Mouse (Mus musculus) heart, adult 2 months (tissue): ENCODE results near the gene Prrx1. TPM values are rescaled to one million over a fixed set of nuclear protein-coding genes. Genes with fewer than 3 reads are reported as not detected.

Source experiments
- DNase-seq, 2 experiments: peaks; one replicate each; pipeline ENCODE4 v3.0.0; 2021
- H3K27ac ChIP-seq: fragments of 200-600 bp; 2 replicates; pipeline ENCODE4 v1.8.1; 2022
- H3K27me3 ChIP-seq: fragments of 200-500 bp; 2 replicates; pipeline ENCODE4 v1.6.1; 2012; ENCODE audit warnings: mild to moderate bottlenecking, low read length, inconsistent platforms, mixed read lengths; ENCODE audit not compliant: control insufficient read depth, insufficient read depth
- H3K36me3 ChIP-seq: fragments of 200-500 bp; 2 replicates; pipeline ENCODE4 v1.6.1; 2012; ENCODE audit warnings: low read length, inconsistent platforms; ENCODE audit not compliant: control insufficient read depth, insufficient read depth
- H3K4me1 ChIP-seq: fragments of 200-500 bp; 2 replicates; pipeline ENCODE4 v1.6.1; 2011; ENCODE audit warnings: low read length; ENCODE audit not compliant: control insufficient read depth, insufficient read depth
- H3K4me3 ChIP-seq: fragments of 200-600 bp; 2 replicates; pipeline ENCODE4 v1.8.1; 2022
- H3K79me2 ChIP-seq: fragments of 200-500 bp; replicated peaks from 2 replicates; pipeline ENCODE4 v1.6.1; 2012; ENCODE audit warnings: mild to moderate bottlenecking, inconsistent platforms, low read length, moderate library complexity, mixed read lengths; ENCODE audit not compliant: control insufficient read depth, insufficient read depth
- H3K9ac ChIP-seq: fragments of 200-500 bp; 2 replicates; pipeline ENCODE4 v1.6.1; 2012; ENCODE audit warnings: low read depth, mild to moderate bottlenecking, control low read depth, inconsistent platforms, low read length, mixed read lengths
- CTCF ChIP-seq: fragments of 200-600 bp; IDR thresholded peaks from 2 replicates; pipeline ENCODE4 v1.8.1; 2022; ENCODE audit warnings: antibody characterized with exemption, mild to moderate bottlenecking, moderate library complexity
- EP300 ChIP-seq: fragments of 200-500 bp; IDR thresholded peaks from 2 replicates; pipeline ENCODE4 v1.6.1; 2011; ENCODE audit warnings: low read depth, low read length, control low read depth; ENCODE audit not compliant: insufficient read depth
- POLR2A ChIP-seq: fragments of 200-500 bp; IDR thresholded peaks from 2 replicates; pipeline ENCODE4 v1.6.1; 2011; ENCODE audit warnings: mild to moderate bottlenecking, low read depth, low read length, control low read depth; ENCODE audit not compliant: insufficient read depth
- WGBS: fragments of 180-500 bp; shearing (Covaris S2); methylation state at CpG from one replicate; pipeline ENCODE4 v1.1.7; 2018; 5-methylcytosine and 5-hydroxymethylcytosine counted together
- intact Hi-C: fragments of 180-260 bp; cut with DNase I; formaldehyde crosslinking; loops from one replicate; pipeline ENCODE4 v1.15.1; 2025
- polyA plus RNA-seq: library from polyadenylated mRNA; depleted of rRNA; stranded (reverse); fragments of >200 nt; gene quantifications from 2 replicates; pipeline ENCODE4 v1.2.3, GENCODE M21; 2012
- total RNA-seq, 2 experiments: library from RNA; stranded (reverse); gene quantifications; 2 replicates each; pipeline ENCODE4 v1.2.3; 2021

The Prrx1 gene
- total and polyA plus RNA-seq, 3 experiments = 15.0 to 29.5 (median 28.1) TPM

- Histone ChIP-seq H3K36me3 (peaks cover 25% of the 10 kb centered on the region), H3K79me2 (no peaks in the 10 kb centered on the region), H3K4me3 (no peak overlapping the region), H3K9ac (peak overlapping the region; percentile 16; the same call in 1 of the 2 replicates), H3K27ac (peak overlapping the region; percentile 59), H3K27me3 (no peaks in the 10 kb centered on the region), H3K4me1 (peaks cover 15% of the 10 kb centered on the region)
- TF ChIP-seq CTCF (no peak), EP300 (no peak), POLR2A (no peak)
- 69% methylated on average over 9 of the region's 9 CpGs for WGBS
- intact Hi-C loops = no loop called here
- no peak for DNase-seq
Measured at GRCm38 (mm10) chr1:163283980-163284635, 29.4 kb downstream of the Prrx1 start.

GRCm38 (mm10) chr1:163281450-163282198, 31.9 kb downstream of the Prrx1 start:
- TF ChIP-seq POLR2A (0 out of 2 replicates have a peak, but pooled peaks have one; percentile 24), EP300 (no peak), CTCF (no peak)
- intact Hi-C loops = no loop called here
- peak overlapping the region; percentile 83 for H3K27ac ChIP-seq
- peak in 1 of 2 experiments; percentile 39 for DNase-seq
- no peaks in the 10 kb centered on the region for H3K27me3 ChIP-seq
- H3K4me1 ChIP-seq = peaks cover 15% of the 10 kb centered on the region
- peak overlapping the region; percentile 14 for H3K9ac ChIP-seq
- H3K4me3 ChIP-seq = no peak overlapping the region
- no peaks in the 10 kb centered on the region for H3K79me2 ChIP-seq
- H3K36me3 ChIP-seq = peaks cover 25% of the 10 kb centered on the region
- WGBS = 7% methylated on average over 7 of the region's 7 CpGs

GRCm38 (mm10) chr1:163280842-163281122, 32.7 kb downstream of the Prrx1 start:
- peak; percentile 15 to 36 for DNase-seq
- Histone ChIP-seq H3K4me1 (peaks cover 15% of the 10 kb centered on the region), H3K27ac (peak overlapping the region; percentile 83), H3K9ac (peak overlapping the region; percentile 38; the same call in 1 of the 2 replicates), H3K36me3 (peaks cover 25% of the 10 kb centered on the region), H3K4me3 (no peak overlapping the region), H3K79me2 (no peaks in the 10 kb centered on the region), H3K27me3 (no peaks in the 10 kb centered on the region)
- TF ChIP-seq EP300 (no peak), POLR2A (no peak), CTCF (no peak)
- intact Hi-C loops = no loop called here
- 40% methylated on average over 2 of the region's 2 CpGs for WGBS

- TF ChIP-seq POLR2A (no peak), EP300 (no peak), CTCF (no peak)
- WGBS = 32% methylated on average over 7 of the region's 7 CpGs
- H3K4me3 ChIP-seq = no peak overlapping the region
- no peaks in the 10 kb centered on the region for H3K27me3 ChIP-seq
- H3K79me2 ChIP-seq = no peaks in the 10 kb centered on the region
- peaks cover 15% of the 10 kb centered on the region for H3K4me1 ChIP-seq
- DNase-seq = peak in 1 of 2 experiments; percentile 17
- H3K27ac ChIP-seq = peak overlapping the region; percentile 83
- intact Hi-C loops = no loop called here
- H3K9ac ChIP-seq = peak overlapping the region; percentile 43
- H3K36me3 ChIP-seq = peaks cover 22% of the 10 kb centered on the region
Measured at GRCm38 (mm10) chr1:163280097-163280841, 33.2 kb downstream of the Prrx1 start.

- Histone ChIP-seq H3K27me3 (no peaks in the 10 kb centered on the region), H3K4me1 (peaks cover 7% of the 10 kb centered on the region), H3K79me2 (no peaks in the 10 kb centered on the region), H3K9ac (no peak overlapping the region), H3K27ac (no peak overlapping the region), H3K36me3 (peaks cover 11% of the 10 kb centered on the region), H3K4me3 (no peak overlapping the region)
- no peak for DNase-seq
- 83% methylated on average over 7 of the region's 7 CpGs for WGBS
- intact Hi-C loops = no loop called here
- TF ChIP-seq CTCF = no peak
- no peak for TF ChIP-seq POLR2A
- TF ChIP-seq EP300 = no peak
Measured at GRCm38 (mm10) chr1:163277069-163277468, 36.4 kb downstream of the Prrx1 start.

GRCm38 (mm10) chr1:163274919-163275318, 38.6 kb downstream of the Prrx1 start:
- TF ChIP-seq POLR2A (no peak), CTCF (no peak), EP300 (no peak)
- DNase-seq = no peak
- H3K9ac ChIP-seq = no peak overlapping the region
- H3K4me3 ChIP-seq = no peak overlapping the region
- H3K36me3 ChIP-seq = peaks cover under 1% of the 10 kb centered on the region; the same call in 1 of the 2 replicates
- intact Hi-C loops = no loop called here
- H3K79me2 ChIP-seq = no peaks in the 10 kb centered on the region
- WGBS = 79% methylated on average over 3 of the region's 3 CpGs
- H3K27me3 ChIP-seq = no peaks in the 10 kb centered on the region
- H3K4me1 ChIP-seq = no peaks in the 10 kb centered on the region; the same call in 1 of the 2 replicates
- no peak overlapping the region for H3K27ac ChIP-seq
